Mouse (Mus musculus) liver, embryonic 14.5 days (tissue): ENCODE results near the gene Calu. TPM values are rescaled to one million over a fixed set of nuclear protein-coding genes. Genes with fewer than 3 reads are reported as not detected.

Experiments used
- ATAC-seq: fragments of 200-750 bp; cut with Nextera tagmentation; 2 replicates; pipeline ENCODE4 v1.8.0; 2017; ENCODE audit warnings: moderate number of reproducible peaks, mild to moderate bottlenecking, moderate library complexity; ENCODE audit not compliant: insufficient read depth
- DNase-seq, 3 experiments: peaks; one replicate each; pipeline ENCODE4 v3.0.0-alpha.2; 2012 to 2013; ENCODE audit warnings: low read depth in 3 of 3, low spot score in 3 of 3
- H3K27ac ChIP-seq: fragments of 300-500 bp; sonication (generic); 2 replicates; pipeline ENCODE4 v1.5.1; 2014; ENCODE audit warnings: moderate library complexity, mild to moderate bottlenecking, control low read depth, inconsistent platforms
- H3K27me3 ChIP-seq: fragments of 300-500 bp; sonication (generic); 2 replicates; pipeline ENCODE4 v1.6.1; 2014; ENCODE audit warnings: mild to moderate bottlenecking, low read length, moderate library complexity; ENCODE audit not compliant: control insufficient read depth, insufficient read depth
- H3K36me3 ChIP-seq: fragments of 300-500 bp; sonication (generic); replicated peaks from 2 replicates; pipeline ENCODE4 v1.6.1; 2014; ENCODE audit warnings: low read depth; ENCODE audit not compliant: control insufficient read depth, insufficient read depth
- H3K4me1 ChIP-seq, 2 experiments: fragments of 200-500 bp in 1 of 2; fragments of 300-500 bp in 1 of 2; sonication (generic) in 1 of 2; replicated peaks; 2 replicates each; pipeline ENCODE4 v1.6.1; 2012 to 2014; ENCODE audit warnings: antibody characterized with exemption in 1 of 2, inconsistent platforms in 1 of 2, low read length in 1 of 2; ENCODE audit not compliant: control insufficient read depth in 2 of 2, insufficient read depth in 2 of 2
- H3K4me2 ChIP-seq: fragments of 300-500 bp; sonication (generic); 2 replicates; pipeline ENCODE4 v1.6.1; 2014; ENCODE audit warnings: low read depth, mild to moderate bottlenecking, control low read depth, moderate library complexity
- H3K4me3 ChIP-seq, 2 experiments: fragments of 200-500 bp in 1 of 2; fragments of 300-500 bp in 1 of 2; sonication (generic) in 1 of 2; 2 replicates each; pipeline ENCODE4 v1.5.1; 2012 to 2014; ENCODE audit warnings: low read depth in 2 of 2, low read length in 2 of 2, mild to moderate bottlenecking in 2 of 2, control low read depth in 1 of 2, inconsistent platforms in 1 of 2, moderate library complexity in 1 of 2; ENCODE audit not compliant: insufficient read depth in 1 of 2
- H3K9ac ChIP-seq: fragments of 300-500 bp; sonication (generic); replicated peaks from 2 replicates; pipeline ENCODE4 v1.6.1; 2014; ENCODE audit warnings: mild to moderate bottlenecking, control low read depth, moderate library complexity
- H3K9me3 ChIP-seq: fragments of 300-500 bp; sonication (generic); 2 replicates; pipeline ENCODE4 v1.6.1; 2016; ENCODE audit warnings: low read length, mixed read lengths; ENCODE audit not compliant: control insufficient read depth
- CTCF ChIP-seq: IDR thresholded peaks from 2 replicates; pipeline ENCODE4 v1.5.1; 2016; ENCODE audit warnings: antibody characterized with exemption, low read depth, control low read depth
- EP300 ChIP-seq: IDR thresholded peaks from 2 replicates; pipeline ENCODE4 v1.6.1; 2016; ENCODE audit warnings: antibody characterized with exemption, low read depth
- WGBS: fragments of 180-500 bp; shearing (Covaris S2); extraction: QIAGEN DNeasy Blood & Tissue Kit; methylation state at CpG from one replicate; pipeline ENCODE4 v1.1.7; 2014; ENCODE audit not compliant: insufficient replicate concordance; 5-methylcytosine and 5-hydroxymethylcytosine counted together
- polyA plus RNA-seq, 2 experiments: library from polyadenylated mRNA; depleted of rRNA in 1 of 2; stranded (reverse) in 1 of 2; unstranded in 1 of 2; fragments of >200 nt; fragmentation: Nextera tagmentation in 1 of 2; extraction: Ambion mirVana in 1 of 2; gene quantifications; 2 replicates each; pipeline versions ENCODE4 v1.2.1 to v1.2.3; 2012 to 2014

The Calu gene
- polyA plus RNA-seq (2012; rRNA removed), result 40.1 and 49.1 TPM in 2 replicates
- 93.5 and 97.1 TPM in 2 replicates for polyA plus RNA-seq (2014; fragmentation: Nextera tagmentation; extraction: Ambion mirVana)

- H3K4me1 ChIP-seq, result peaks cover 13 to 17% of the 10 kb centered on the region in 2 experiments
Observed at GRCm38 (mm10) chr6:29347665-29348370, at the start of gene Calu. Calu (plus strand) TSS chr6:29348069.

DNA sequence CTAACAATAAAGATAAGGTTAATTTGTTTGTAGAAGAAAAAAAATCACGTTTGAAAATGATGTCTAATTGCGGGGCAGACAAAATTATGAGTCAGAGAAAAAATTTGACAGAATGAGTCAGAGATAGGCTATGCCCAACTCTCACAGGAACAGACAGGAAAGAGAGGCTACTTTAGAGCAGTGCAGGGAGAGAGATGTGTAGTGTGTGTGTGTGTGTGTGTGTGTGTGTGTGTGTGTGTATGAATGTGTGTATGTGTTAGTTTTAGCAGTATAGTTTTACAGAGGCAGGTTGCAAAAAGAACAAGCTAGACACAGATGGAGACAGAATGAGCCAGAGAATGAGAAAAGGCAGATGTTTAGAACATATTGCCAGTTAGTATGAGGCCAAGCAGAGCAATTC, 48.8 kb upstream of the Calu start:
- Histone ChIP-seq H3K4me3 (no peak overlapping the region), H3K36me3 (no peaks in the 10 kb centered on the region), H3K9me3 (no peaks in the 10 kb centered on the region), H3K4me1 (no peaks in the 10 kb centered on the region), H3K27me3 (no peaks in the 10 kb centered on the region), H3K27ac (no peak overlapping the region), H3K9ac (no peak overlapping the region), H3K4me2 (no peak overlapping the region)
- TF ChIP-seq CTCF (no peak), EP300 (no peak)
- 46% methylated on average over 2 of the region's 2 CpGs for WGBS
- no peak for ATAC-seq
- no peak for DNase-seq

More at GRCm38 (mm10) chr6:29347665-29348370, at the start of gene Calu:
- Histone ChIP-seq H3K27ac (peak within 1 kb of the TSS; percentile 58), H3K4me3 (peak within 1 kb of the TSS; percentile 87 to 95), H3K9me3 (no peaks in the 10 kb centered on the region), H3K4me2 (peak within 1 kb of the TSS; percentile 93), H3K36me3 (no peaks in the 10 kb centered on the region), H3K9ac (peak within 1 kb of the TSS; percentile 92), H3K27me3 (no peaks in the 10 kb centered on the region)
- TF ChIP-seq CTCF (no peak), EP300 (no peak)
- DNase-seq (peak; percentile 97), ATAC-seq (peak; percentile 97)
- under 1% methylated on average over 55 of the region's 55 CpGs for WGBS

GRCm38 (mm10) chr6:29303251-29303650, 44.6 kb upstream of the Calu start:
- no peak for TF ChIP-seq CTCF
- no peak for TF ChIP-seq EP300
- H3K4me2 ChIP-seq, result no peak overlapping the region
- no peak overlapping the region for H3K27ac ChIP-seq
- no peaks in the 10 kb centered on the region for H3K9me3 ChIP-seq
- no peaks in the 10 kb centered on the region for H3K27me3 ChIP-seq
- H3K4me1 ChIP-seq, result no peaks in the 10 kb centered on the region
- H3K9ac ChIP-seq, result no peak overlapping the region
- no peak overlapping the region for H3K4me3 ChIP-seq
- DNase-seq (no peak), ATAC-seq (no peak)
- H3K36me3 ChIP-seq, result no peaks in the 10 kb centered on the region

- TF ChIP-seq EP300 (no peak), CTCF (0 out of 2 replicates have a peak, but pooled peaks have one; percentile 5)
- DNase-seq, result no peak
Observed at GRCm38 (mm10) chr6:29303726-29304125, 44.1 kb upstream of the Calu start.

DNA sequence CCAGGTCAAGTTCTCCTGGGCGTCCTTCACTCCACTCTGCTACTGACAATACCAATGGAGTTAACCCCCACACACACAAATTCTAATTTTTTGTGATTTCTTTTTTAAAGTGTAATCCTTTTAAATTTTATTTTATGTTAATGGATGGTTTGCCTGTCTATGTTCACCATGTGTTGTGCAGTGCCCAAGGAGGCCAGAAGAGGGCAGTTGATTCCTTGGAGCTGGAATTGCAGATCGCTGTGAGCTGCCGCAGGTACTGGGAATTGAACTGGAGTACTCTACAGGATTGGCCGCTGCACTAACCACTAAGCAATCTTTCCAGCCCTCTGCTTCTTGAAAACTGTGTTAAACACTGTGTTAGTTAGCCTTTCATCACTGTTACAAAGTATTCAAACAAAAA, 42.4 kb upstream of the Calu start:
- DNase-seq (no peak), ATAC-seq (no peak)
- H3K4me3 ChIP-seq, result no peak overlapping the region
- H3K9ac ChIP-seq, result no peak overlapping the region
- no peaks in the 10 kb centered on the region for H3K4me1 ChIP-seq
- H3K27me3 ChIP-seq, result no peaks in the 10 kb centered on the region
- 80% methylated on average over 4 of the region's 4 CpGs for WGBS
- no peaks in the 10 kb centered on the region for H3K9me3 ChIP-seq
- TF ChIP-seq CTCF (peak; percentile 14; the same call in 1 of the 2 replicates), EP300 (no peak)
- no peak overlapping the region for H3K27ac ChIP-seq
- no peaks in the 10 kb centered on the region for H3K36me3 ChIP-seq
- H3K4me2 ChIP-seq, result no peak overlapping the region

More at GRCm38 (mm10) chr6:29303726-29304125, 44.1 kb upstream of the Calu start:
- H3K27ac ChIP-seq, result no peak overlapping the region
- H3K4me1 ChIP-seq, result no peaks in the 10 kb centered on the region
- no peaks in the 10 kb centered on the region for H3K9me3 ChIP-seq
- no peaks in the 10 kb centered on the region for H3K27me3 ChIP-seq
- H3K9ac ChIP-seq, result no peak overlapping the region
- 33% methylated on average over 5 of the region's 5 CpGs for WGBS
- H3K36me3 ChIP-seq, result no peaks in the 10 kb centered on the region
- H3K4me3 ChIP-seq, result no peak overlapping the region
- ATAC-seq, result no peak
- no peak overlapping the region for H3K4me2 ChIP-seq
